Mouse (Mus musculus): Measurements from ENCODE around the gene B3galt4.

B3galt4 gene

DNA sequence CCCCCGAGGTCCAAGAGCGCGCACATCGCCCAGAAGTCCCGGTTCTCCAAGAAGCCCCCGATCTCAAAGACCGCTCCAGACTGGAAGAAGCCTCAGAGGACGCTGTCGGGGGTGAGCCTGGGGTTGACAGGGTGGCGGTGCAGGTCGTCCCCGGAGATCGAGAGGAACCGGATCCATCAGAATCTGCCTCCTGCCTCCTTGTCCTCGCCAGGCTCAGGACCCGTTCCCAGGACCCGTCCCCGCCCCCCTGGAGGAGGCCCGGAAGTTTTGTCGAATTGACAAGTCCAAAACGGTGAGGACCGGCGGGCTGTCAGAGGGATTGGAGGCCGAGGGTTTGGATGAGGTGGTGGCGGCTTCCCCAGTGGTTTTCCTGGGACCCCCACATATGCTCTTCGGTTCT, 10.3 kb downstream of the B3galt4 start:
- peak; percentile 57 for DNase-seq

DNA sequence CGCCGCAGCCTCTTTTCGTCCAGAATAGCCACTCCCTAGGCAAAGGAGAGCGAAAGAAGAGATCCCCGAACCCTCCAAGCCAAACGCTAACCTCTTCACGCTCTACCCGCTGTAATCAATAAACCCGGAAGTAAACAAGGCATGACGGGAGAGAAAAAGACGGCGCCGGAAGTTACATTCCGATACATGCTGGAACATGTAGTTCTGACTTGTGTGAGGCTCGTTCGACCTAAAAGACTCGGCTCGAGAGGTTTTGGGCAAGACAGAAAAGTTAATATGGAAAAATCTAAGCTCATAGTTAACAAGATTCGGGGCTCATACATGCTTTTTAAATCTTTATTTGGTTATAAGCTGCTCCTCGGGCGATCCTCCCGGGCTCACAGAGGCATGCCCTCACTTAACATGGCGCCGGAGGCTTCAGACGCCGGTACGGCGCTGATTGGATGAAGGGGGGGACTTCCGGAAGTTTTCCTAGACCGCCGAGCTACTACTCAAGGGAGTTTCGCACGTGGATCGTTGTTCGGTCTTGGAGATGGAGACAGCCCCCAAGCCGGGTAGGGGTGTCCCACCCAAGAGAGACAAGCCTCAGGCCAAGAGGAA, 11.0 kb downstream of the B3galt4 start, which contains the start of the genes Pfdn6 and Wdr46:
TSS of gene Pfdn6 (minus strand) at position 138 of the 600 bp plus-strand sequence.
TSS of gene Wdr46 (plus strand) at position 455 of the 600 bp plus-strand sequence.
- peak; percentile 91 for DNase-seq

DNA sequence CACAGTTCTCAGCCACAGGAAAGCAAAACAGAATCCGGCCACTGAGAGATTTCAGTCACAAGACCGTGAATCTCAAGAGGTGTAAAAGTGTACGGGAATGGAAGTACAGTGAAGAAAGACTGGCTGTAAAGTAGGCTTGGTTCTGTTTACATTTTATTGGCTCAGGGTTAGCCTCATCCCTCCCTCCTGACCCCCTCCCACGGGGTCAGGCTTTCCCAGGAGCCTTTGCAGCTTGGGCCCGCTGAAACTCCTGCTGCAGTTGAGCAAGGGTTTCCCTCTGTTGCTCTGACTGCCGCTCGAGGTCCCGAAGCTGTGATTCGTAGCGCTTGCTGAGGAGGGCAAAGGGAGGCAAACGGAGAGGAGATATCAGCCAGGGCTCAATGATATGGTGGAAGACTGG, 12.5 kb downstream of the B3galt4 start:
- peak; percentile 27 for DNase-seq

DNA sequence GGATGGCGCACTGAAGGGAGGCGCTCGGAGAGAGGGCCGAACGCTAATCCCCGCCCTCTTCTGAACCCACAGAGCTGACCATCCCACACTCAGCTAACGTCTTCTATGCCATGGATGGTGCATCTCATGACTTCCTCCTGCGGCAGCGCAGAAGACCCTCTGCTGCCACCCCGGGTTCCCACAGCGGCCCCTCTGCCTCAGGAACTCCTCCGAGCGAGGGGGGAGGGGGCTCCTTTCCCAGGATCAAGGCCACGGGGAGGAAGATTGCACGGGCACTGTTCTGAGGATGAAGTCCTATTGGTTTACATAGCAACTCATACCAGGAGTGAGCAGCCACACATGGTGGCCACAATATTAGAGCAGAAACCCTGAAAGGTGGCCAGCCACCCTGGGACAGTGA, 14.3 kb downstream of the B3galt4 start:
- no peak for DNase-seq

DNA sequence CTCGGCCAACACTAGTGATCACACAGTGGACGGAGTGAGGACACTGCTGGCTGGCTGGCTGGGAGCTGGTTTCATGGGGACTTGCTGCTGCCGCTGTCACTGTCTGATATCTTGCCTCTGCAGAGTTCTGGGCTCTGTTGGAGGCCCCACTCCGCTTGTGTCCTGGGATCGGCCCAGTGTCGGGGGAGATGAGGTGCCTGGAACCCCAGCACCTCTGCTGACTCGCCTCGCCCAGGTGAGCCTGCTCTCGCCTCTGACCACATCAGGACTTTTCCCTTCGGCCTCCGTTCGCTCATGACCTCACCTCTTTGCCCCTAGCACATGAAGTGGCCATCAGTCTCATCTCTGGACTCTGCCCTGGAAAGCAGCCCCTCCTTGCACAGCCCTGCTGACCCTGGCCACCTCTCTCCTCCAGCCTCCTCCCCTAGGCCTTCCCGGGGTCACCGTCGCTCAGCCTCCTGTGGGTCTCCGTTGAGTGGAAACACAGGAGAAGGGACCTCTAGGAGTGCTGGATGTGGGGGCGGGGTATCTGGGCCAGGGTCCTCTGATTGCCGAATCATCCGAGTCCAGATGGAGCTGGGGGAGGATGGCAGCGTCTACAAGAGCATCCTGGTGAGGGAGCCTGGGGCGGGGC, 15.7 kb downstream of the B3galt4 start:
- no peak for DNase-seq

DNA sequence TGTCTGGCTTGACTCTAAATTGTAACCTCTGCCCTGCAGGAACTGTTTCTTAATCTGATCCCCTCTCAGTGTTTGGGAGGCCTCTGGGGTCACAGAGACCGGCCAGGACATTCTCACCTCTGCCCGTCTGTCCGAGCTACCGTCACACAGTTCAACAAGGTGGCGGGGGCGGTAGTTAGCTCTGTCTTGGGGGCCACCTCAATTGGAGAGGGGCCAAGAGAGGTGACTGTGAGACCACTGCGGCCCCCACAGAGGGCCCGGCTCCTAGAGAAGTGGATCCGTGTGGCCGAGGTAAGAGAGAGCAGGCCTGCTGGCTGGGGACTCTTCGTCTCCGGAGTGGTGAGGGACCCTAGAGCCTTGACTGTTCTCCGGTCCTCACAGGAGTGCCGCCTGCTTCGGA, 18.3 kb downstream of the B3galt4 start:
- peak; percentile 19 for DNase-seq

DNA sequence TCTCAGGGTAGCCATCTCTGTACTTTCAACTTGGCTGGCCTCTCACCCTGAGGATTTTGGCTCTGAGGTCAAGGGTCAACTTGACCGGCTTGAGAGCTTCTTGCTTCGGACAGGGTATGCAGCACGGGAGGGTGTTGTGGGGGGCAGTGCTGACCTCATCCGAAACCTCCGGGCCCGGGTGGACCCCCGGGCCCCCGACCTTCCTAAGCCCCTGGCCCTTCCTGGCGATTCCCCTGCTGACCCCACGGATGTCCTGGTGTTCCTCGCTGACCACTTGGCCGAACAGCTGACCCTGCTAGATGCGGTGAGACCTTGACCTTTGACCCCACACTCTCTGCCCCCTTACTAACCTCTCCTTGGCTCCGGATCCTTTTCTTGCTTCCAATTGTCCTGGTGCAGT, 18.8 kb downstream of the B3galt4 start:
- peak; percentile 16 for DNase-seq

DNA sequence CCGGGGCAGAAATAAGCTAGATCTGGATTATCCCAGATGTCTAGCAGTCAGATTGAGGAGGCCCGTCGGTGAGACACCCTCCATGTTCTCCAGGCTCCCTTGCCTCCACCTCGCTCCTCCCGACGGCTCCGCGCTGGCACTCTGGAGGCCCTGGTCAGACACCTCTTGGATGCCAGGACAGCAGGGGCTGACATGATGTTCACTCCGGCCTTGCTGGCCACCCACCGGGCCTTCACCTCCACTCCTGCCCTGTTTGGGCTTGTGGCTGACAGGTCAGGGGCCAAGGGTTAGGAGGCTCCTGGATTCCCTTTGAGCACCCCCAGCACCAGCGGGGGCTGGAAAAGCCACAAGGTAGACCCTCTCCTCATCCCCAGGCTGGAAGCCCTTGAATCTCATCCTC, 19.3 kb downstream of the B3galt4 start:
- DNase-seq: peak; percentile 17

DNA sequence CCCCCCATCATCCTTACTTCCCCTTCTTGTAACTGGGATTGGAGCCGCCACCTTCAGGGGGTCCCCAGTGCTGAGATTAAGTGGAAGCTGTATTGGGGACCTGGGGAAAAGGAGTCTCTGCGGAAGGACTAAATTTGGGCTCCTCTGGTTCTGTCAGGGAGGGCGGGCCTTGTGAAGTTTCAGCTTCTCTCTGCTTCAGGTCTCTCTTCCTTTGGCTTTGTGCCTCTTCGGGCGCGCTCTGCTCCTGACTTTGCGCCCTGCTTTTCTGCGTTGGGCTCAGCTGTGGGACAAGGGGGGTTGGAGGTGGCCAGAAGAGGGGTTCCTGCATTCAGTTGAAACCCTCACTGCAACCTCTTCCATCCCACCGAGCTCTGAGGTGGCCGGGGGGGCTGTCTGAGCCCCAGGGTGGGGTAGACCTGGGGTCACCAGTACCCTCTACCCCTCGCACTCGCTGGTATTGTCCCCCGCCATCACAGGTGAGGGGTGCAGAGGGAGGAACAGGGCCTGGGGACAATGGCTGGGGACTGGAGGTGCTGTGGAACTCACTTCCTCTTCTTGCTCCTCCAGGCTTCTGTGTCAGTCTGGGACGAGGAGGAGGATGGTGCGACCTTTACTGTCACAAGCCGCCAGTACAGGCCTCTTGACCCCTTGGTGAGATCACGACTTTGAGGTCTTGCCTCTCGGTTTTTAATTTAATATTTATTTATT, 20.0 kb downstream of the B3galt4 start:
- DNase-seq: no peak

DNA sequence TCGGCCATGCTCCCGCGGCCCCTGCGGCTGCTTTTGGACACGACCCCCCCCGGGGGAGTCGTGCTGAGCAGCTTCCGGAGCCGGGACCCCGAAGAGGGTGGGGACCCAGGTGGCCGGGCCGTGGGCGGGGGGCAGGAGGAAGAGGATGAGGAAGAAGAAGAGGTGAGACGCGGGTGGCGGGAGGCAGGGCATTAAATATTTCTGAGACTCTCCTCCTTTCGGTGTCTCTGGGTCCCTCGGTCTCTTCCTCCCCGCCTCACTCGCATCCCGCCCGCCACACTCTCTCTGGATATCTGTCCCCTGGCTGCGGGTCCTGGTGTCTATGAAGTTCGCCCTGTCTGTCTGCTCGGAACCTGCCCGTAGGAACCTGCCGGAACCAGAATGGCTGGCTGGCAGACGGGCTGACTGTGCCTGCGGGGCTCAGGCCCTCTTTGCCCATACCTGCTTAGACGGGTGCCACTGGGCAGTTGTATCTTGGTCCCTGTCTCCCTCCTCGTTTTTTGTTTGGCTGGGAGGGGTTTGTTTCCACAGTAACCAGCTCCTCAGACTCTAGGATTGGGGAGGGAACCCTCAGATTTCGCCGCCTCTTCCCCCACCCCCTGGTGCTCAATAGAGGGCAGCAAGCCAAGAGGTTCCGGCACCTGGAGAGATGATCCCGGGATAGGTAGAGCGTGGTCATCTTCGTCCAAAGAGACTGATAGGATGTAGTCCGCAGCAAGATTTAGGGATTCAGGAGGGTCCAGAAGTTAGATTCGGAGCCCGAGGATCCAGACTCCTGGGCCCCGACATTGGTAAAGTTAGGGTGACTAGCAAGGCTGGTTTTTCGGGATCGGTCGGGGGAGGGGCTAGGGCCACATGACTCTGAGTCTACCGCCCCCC, 20.8 kb downstream of the B3galt4 start:
- DNase-seq: peak; percentile 67

DNA sequence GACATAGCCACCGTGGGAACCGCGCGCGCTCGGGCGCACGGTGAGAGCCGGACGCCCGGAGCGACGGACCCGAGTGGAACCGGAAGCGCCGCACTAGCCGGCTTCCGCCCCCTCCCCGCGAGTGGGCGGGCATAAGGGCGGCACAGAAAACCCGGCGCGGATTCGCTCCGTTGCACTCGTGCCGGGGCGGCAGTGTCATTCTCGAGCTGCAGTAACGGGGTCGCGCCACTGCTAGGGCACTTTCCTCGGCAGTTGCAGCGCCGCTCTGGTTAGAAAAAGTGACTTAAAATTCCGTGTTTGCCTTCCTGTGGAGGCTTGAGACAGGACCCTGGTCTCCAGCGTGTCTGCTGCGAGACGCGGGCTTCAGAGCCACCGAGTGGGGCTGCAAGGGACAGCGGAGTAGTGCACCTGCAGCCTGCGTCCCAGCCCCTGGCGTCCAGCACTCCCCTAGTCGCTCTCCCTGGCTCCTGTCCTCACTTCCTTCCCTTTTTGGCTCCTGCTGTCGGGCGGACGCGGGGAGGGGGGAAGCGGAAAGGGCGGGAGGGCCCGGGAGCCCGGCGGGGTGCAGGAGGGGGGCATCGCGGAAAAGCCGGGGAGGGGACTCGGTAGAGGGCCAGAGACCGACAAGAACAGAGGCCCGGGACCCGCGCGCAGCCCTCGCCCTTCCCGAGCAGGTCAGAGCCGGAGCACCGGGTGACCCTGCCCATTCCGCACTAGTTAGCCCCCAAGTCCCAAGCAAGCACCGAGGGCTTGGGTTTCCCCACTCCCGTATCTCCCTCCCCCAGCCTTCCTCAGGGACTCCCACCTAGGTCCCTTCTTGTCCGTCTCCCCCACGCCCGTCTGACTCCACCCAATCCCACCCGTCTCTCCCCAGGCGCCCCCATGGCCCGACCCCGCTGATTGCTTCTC, 21.7 kb downstream of the B3galt4 start, which contains the start of gene Rgl2:
TSS of gene Rgl2 (plus strand) at position 173 of the 909 bp plus-strand sequence.
- peak; percentile 96 for DNase-seq

DNA sequence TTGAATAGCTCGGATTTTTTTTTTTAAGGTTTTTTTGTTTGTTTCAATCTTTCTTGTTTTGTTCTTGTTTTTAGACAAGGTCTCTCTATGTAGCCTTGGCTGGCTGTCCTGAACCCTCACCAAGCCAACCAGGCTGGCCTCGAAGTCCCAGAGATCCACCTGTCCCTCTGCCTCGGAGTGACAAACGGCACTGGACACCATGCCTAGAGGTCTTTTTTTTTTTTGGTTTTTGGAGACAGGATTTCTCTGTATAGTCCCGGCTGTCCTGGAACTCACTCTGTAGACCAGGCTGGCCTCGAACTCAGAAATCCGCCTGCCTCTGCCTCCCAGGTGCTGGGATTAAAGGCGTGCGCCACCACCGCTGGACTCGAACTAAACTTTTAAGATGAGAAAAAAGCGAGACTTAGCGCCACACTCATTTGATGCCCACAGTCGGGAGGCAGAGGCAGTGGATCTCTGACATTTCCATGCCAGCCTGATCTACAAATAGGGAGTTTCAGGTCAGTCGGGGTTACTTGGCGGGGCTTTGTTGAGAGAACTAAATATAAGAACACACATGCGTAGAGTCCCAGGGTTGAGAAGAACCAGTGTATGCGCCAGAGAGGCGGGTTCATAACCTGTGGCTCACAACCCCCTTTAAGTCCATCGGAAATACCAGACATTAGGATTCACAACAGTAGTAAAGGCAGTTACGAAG, 22.9 kb downstream of the B3galt4 start:
- peak; percentile 9 for DNase-seq

DNA sequence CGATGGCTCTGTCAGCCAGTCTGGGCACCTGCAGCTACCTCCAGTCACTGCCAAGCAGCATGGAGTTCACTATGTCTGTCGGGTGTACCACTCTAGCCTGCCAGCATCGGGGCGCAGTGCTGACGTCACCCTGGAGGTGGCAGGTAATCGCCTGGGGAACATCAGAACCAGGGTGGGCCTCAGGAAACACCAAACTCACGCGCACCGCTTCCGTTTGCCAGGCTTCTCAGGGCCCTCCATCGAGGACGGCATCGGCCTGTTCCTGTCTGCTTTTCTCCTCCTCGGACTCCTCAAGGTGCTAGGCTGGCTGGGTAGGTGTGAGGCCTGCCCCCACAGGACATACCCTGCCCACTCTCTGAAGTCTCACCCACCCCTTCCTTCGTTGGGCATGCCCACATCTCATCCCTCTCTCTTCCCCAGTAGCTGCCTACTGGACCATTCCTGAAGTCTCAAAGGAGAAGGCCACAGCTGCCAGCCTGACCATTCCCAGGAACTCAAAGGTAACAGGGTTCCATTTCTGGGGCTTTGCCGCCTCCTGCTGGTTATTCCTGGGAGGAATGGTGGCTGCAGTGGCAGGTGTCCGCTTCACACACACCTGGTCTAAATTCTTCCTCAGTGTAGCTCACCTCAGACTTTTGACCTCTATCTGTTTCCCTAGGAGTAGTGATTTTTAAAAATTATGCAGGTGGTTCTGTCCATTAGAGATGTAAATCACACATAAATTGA, 24.9 kb downstream of the B3galt4 start:
- peak; percentile 57 for DNase-seq

DNA sequence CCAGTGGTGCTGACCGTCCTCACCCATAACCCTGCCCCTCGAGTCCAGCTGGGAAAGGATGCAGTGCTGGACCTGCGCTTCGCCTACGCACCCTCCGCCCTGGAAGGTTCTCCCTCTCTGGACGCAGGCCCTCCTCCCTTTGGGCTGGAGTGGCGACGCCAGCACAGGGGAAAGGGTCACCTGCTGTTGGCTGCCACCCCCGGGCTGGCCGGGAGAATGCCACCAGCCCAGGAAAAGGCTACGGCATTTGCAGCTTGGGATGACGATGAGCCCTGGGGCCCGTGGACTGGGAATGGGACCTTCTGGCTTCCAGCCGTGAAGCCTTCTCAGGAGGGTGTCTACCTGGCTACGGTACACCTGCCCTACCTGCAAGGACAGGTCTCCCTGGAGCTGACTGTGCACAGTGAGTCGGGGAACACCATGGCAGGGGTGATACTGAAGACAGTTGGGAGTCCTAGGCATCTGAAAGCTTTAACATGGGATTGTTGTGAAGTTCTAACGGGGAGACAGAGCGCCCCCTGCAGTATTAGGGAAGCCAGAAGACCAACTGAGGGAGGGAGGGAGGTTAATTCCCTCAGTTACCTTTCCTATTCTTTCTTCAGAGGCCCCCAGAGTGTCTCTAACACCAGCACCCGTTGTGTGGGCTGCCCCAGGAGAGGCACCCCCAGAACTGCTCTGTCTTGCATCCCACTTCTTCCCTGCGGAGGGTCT, 25.7 kb downstream of the B3galt4 start:
- DNase-seq: peak; percentile 27

DNA sequence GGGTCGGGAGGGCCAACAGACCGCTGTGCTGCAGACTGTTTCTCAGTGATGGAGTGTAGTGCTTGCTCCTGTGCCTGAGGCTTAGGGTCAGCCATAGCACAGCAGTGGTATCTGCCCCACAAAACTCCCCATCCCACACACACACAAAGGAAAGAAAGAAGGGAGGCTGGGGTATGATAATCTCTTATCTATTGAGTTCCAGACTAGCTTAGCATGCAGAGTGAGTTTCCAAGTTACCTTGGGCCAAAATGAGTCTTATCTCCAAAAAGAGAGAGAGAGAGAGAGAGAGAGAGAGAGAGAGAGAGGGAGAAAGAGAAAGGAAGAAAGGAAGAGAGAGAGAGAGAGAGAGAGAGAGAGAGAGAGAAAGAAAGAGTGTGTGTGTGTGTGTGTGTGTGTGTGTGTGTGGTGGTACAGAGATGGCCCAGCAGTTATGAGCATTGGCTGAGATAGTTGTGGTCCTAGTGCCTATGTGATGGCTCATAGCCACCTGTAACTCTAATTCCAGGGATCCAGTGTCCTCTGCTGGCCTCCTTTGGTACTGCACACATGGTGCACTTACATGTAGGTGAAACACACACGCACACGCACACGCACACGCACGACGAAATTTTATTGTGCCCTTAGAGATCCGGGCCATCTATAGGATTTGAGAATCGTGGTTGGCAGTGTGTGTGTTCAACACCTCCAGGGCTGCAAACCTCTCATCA, 26.6 kb downstream of the B3galt4 start:
- peak; percentile 63 for DNase-seq

DNA sequence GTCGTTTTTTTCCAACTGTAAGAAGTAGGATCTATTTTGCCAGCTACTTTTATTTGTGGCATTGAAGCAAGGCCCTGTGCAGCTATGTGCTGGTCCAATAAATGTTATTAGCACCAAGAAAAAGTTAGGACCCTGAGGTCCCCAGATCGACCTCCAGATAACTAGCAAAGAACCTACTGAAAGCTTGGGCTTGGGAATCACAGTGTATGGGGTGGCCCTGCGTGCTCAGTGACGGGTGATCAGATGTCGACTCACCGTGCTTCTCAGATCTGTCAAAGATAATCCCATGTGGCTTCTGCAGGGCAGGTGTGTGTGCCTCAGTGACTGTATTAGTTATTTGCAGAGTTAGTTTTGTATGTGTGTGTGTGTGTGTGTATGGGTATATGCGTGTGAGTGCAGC, 29.9 kb downstream of the B3galt4 start:
- DNase-seq: no peak

DNA sequence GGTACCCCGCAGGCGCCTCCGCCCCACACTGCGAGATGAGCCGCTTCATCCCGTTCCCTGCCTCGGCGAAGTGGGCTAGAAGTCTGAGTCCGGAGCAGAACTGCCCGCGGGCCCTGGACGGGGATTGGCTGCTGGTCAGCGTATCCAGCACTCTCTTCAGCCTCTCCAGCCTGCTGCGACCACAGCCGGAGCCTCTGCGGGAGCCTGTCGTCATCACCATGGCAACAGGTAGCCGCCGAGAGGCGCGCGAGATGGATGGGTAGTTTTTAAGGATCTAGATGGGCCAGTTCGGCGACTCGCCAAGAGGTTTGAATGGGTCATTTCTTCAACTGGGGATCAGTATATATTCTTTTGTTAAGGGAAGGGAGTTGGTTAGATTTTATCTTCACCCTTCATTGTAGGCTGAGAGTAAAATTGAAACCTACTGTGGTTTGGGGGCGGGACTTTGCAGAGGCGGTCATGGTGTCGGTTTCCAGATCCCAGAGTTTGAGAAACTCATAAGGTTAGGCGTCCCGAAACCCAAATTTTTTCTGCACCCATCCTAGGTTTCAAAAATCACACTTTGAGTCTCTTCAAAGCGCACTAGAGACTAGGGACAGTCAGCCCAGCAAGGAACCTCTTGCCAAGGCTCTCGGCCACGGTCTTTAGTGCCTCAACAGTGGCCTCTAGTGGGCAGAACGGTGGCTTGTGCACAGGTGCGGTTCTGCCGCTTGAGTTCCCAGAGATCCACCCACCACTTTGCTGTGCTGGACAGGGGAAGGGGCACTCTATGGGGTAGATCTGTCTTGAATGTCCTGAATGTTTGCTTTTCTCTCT, 30.8 kb downstream of the B3galt4 start:
- DNase-seq: peak; percentile 93

Measured in kidney, postnatal 10 days (tissue).